Mouse (Mus musculus): Measurements from ENCODE around the gene S100a4. TPM values are rescaled to one million over a fixed set of nuclear protein-coding genes. Genes with fewer than 3 reads are reported as not detected.

The S100a4 gene
- total and polyA plus RNA-seq, 2 experiments from 2014 or later: 2.1 to 2.8 TPM

DNA sequence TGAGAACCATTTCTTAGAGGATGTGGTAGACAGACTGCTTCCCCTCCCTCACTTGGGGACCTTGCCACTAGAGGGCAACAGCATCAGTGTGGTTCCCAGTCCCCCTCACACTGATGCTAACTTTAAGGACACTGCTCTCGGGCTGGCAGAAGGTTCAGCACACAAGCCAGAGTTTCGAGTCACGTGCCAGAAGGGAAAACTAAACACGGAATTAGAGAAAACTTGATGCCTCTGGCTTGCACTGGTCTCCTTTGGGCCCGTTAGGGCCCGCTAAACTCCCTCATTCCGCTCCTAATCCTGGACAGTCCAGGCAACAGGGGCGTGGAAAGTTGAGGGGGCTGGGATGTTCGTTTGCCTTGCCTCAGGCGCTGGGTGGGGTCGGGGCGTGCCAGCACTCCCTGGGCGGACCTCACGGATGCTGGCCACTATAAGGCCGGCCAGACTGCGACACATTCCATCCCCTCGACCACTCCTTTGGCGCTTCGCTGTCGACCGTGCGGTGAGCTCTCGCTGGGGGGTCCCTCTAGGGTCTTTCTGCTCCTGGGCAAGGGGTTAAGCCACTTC is 9.2 kb downstream of the S100a4 start, which contains the start of gene S100a6:
Gene S100a6 (plus strand): TSS at position 155 of the 564 bp plus-strand sequence.
- Histone ChIP-seq H3K27me3 (ENCODE audit: insufficient read depth, low read length) (no peaks in the 10 kb centered on the region), H3K4me3 (ENCODE audit: low read depth, low read length) (peak within 1 kb of the TSS; percentile 20; the same call in 1 of the 2 replicates), H3K4me2 (ENCODE audit: low read depth) (peak within 1 kb of the TSS; percentile 53), H3K36me3 (ENCODE audit: insufficient read depth) (no peaks in the 10 kb centered on the region), H3K9me3 (ENCODE audit: low read length) (no peaks in the 10 kb centered on the region), H3K27ac (ENCODE audit: low read depth, low read length) (no peak within 1 kb of the TSS), H3K9ac (no peak within 1 kb of the TSS), H3K4me1 (ENCODE audit: insufficient read depth) (0 out of 2 replicates have a peak, but pooled peaks cover 3% of the 10 kb centered on the region)
- WGBS: under 1% methylated on average over 23 of the region's 23 CpGs
- ATAC-seq (peak; percentile 81), DNase-seq (peak; percentile 50)
- TF ChIP-seq CTCF (IDR thresholded peaks at IDR 0.05; ENCODE audit: low read depth): peak; percentile 64

- no peak for TF ChIP-seq CTCF (IDR thresholded peaks at IDR 0.05; ENCODE audit: low read depth)
- ATAC-seq (no peak), DNase-seq (no peak)
These were observed 10.0 kb downstream of the S100a4 start for GRCm38 (mm10) chr3:90613461-90614147.

GRCm38 (mm10) chr3:90614148-90614530 is 10.6 kb downstream of the S100a4 start:
- WGBS: 88% methylated on average over 6 of the region's 6 CpGs
- no peak overlapping the region for H3K27ac ChIP-seq (ENCODE audit: low read depth, low read length)
- ATAC-seq (no peak), DNase-seq (no peak)
- no peaks in the 10 kb centered on the region for H3K27me3 ChIP-seq (ENCODE audit: insufficient read depth, low read length)
- TF ChIP-seq CTCF (IDR thresholded peaks at IDR 0.05; ENCODE audit: low read depth): no peak
- no peak overlapping the region for H3K4me3 ChIP-seq (ENCODE audit: low read depth, low read length)
- no peaks in the 10 kb centered on the region for H3K9me3 ChIP-seq (ENCODE audit: low read length)
- H3K4me1 ChIP-seq (ENCODE audit: insufficient read depth): 0 out of 2 replicates have a peak, but pooled peaks cover 3% of the 10 kb centered on the region
- no peak overlapping the region for H3K4me2 ChIP-seq (ENCODE audit: low read depth)
- no peak overlapping the region for H3K9ac ChIP-seq
- no peaks in the 10 kb centered on the region for H3K36me3 ChIP-seq (ENCODE audit: insufficient read depth)

More at GRCm38 (mm10) chr3:90613461-90614147, 10.0 kb downstream of the S100a4 start:
- Histone ChIP-seq H3K27ac (ENCODE audit: low read depth, low read length) (no peak overlapping the region), H3K36me3 (ENCODE audit: insufficient read depth) (no peaks in the 10 kb centered on the region), H3K4me3 (ENCODE audit: low read depth, low read length) (peak overlapping the region; percentile 20; the same call in 1 of the 2 replicates), H3K27me3 (ENCODE audit: insufficient read depth, low read length) (no peaks in the 10 kb centered on the region), H3K9me3 (ENCODE audit: low read length) (no peaks in the 10 kb centered on the region), H3K4me1 (ENCODE audit: insufficient read depth) (0 out of 2 replicates have a peak, but pooled peaks cover 3% of the 10 kb centered on the region), H3K9ac (no peak overlapping the region), H3K4me2 (ENCODE audit: low read depth) (peak overlapping the region; percentile 53; the same call in 1 of the 2 replicates)
- 80% methylated on average over 7 of the region's 7 CpGs for WGBS

- no peak overlapping the region for H3K4me2 ChIP-seq (ENCODE audit: low read depth)
- no peak for ATAC-seq
These were observed 11.2 kb downstream of the S100a4 start for GRCm38 (mm10) chr3:90614611-90615251.

DNA sequence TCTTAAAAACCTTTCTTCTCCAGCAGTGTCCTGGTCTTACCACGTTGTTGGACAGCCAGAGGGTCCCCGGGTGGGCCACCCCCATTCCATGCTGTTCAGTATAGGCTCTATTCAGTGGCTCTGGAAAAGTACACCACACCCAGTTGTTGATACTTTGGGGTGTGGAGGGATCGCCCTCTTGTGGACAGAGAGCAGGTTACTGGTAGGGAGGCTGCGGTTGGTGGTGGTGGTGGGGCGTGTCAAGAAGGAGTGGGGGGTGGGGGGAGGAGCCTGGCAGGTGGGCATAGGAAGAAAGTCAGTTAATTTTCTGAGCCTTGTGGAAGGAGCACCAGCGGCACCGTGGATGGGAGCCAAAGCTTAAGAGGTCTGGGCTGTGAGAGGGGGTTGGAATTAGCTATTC is 11.8 kb downstream of the S100a4 start:
- no peaks in the 10 kb centered on the region for H3K36me3 ChIP-seq (ENCODE audit: insufficient read depth)
- no peak overlapping the region for H3K4me2 ChIP-seq (ENCODE audit: low read depth)
- 8% methylated on average over 7 of the region's 7 CpGs for WGBS
- TF ChIP-seq CTCF (IDR thresholded peaks at IDR 0.05; ENCODE audit: low read depth): peak; percentile 68
- 0 out of 2 replicates have a peak, but pooled peaks cover 3% of the 10 kb centered on the region for H3K4me1 ChIP-seq (ENCODE audit: insufficient read depth)
- H3K27me3 ChIP-seq (ENCODE audit: insufficient read depth, low read length): no peaks in the 10 kb centered on the region
- no peak overlapping the region for H3K4me3 ChIP-seq (ENCODE audit: low read depth, low read length)
- H3K9ac ChIP-seq: no peak overlapping the region
- no peak overlapping the region for H3K27ac ChIP-seq (ENCODE audit: low read depth, low read length)
- ATAC-seq (peak; percentile 70; the same call in 1 of the 2 replicates), DNase-seq (peak; percentile 60)
- no peaks in the 10 kb centered on the region for H3K9me3 ChIP-seq (ENCODE audit: low read length)

More at GRCm38 (mm10) chr3:90614611-90615251, 11.2 kb downstream of the S100a4 start:
- Histone ChIP-seq H3K4me3 (ENCODE audit: low read depth, low read length) (no peak overlapping the region), H3K27me3 (ENCODE audit: insufficient read depth, low read length) (no peaks in the 10 kb centered on the region), H3K9ac (no peak overlapping the region), H3K27ac (ENCODE audit: low read depth, low read length) (no peak overlapping the region), H3K36me3 (ENCODE audit: insufficient read depth) (no peaks in the 10 kb centered on the region), H3K9me3 (ENCODE audit: low read length) (no peaks in the 10 kb centered on the region), H3K4me1 (ENCODE audit: insufficient read depth) (0 out of 2 replicates have a peak, but pooled peaks cover 3% of the 10 kb centered on the region)
- 84% methylated on average over 11 of the region's 11 CpGs for WGBS
- DNase-seq: no peak
- TF ChIP-seq CTCF (IDR thresholded peaks at IDR 0.05; ENCODE audit: low read depth): no peak

GRCm38 (mm10) chr3:90615911-90616310 is 12.3 kb downstream of the S100a4 start:
- Histone ChIP-seq H3K9ac (no peak overlapping the region), H3K9me3 (ENCODE audit: low read length) (no peaks in the 10 kb centered on the region), H3K27ac (ENCODE audit: low read depth, low read length) (no peak overlapping the region), H3K4me1 (ENCODE audit: insufficient read depth) (0 out of 2 replicates have a peak, but pooled peaks cover 3% of the 10 kb centered on the region), H3K27me3 (ENCODE audit: insufficient read depth, low read length) (no peaks in the 10 kb centered on the region), H3K4me2 (ENCODE audit: low read depth) (no peak overlapping the region), H3K36me3 (ENCODE audit: insufficient read depth) (no peaks in the 10 kb centered on the region), H3K4me3 (ENCODE audit: low read depth, low read length) (no peak overlapping the region)
- 77% methylated on average over 1 of the region's 1 CpGs for WGBS
- DNase-seq (no peak), ATAC-seq (no peak)
- TF ChIP-seq CTCF (IDR thresholded peaks at IDR 0.05; ENCODE audit: low read depth): no peak
